Mouse (Mus musculus): Measurements from ENCODE around the gene Gm20388. TPM values are rescaled to one million over a fixed set of nuclear protein-coding genes. Genes with fewer than 3 reads are reported as not detected.

Gm20388 gene
- total RNA-seq, 1 experiment = 27.0 TPM

- no peak overlapping the region for H3K9ac ChIP-seq (ENCODE audit: insufficient read depth, low read depth, low read length, poor library complexity, severe bottlenecking)
- TF ChIP-seq ZC3H11A (IDR thresholded peaks at IDR 0.05; ENCODE audit: borderline replicate concordance, low read depth, low read length) = no peak
- TF ChIP-seq MAFK (IDR thresholded peaks at IDR 0.05; ENCODE audit: insufficient read depth, low read depth, low read length) = no peak
- TF ChIP-seq HCFC1 (IDR thresholded peaks at IDR 0.05; ENCODE audit: borderline replicate concordance, insufficient read depth, low read length) = no peak
- no peak for TF ChIP-seq CHD2 (IDR thresholded peaks at IDR 0.05; ENCODE audit: low read depth, low read length)
- TF ChIP-seq ZNF384 (IDR thresholded peaks at IDR 0.05; ENCODE audit: low read depth, low read length) = no peak
- no peak for DNase-seq (ENCODE audit: low read depth, low spot score)
Observed at GRCm38 (mm10) chr8:124137261-124137660, 4226.6 kb downstream of the Gm20388 start.

GRCm38 (mm10) chr8:124140211-124140790 lies 4229.7 kb downstream of the Gm20388 start:
- Histone ChIP-seq H3K36me3 (ENCODE audit: control insufficient read depth, insufficient read depth, low read length, poor library complexity, severe bottlenecking) (no peaks in the 10 kb centered on the region), H3K9ac (ENCODE audit: insufficient read depth, low read depth, low read length, poor library complexity, severe bottlenecking) (no peak overlapping the region), H3K27ac (ENCODE audit: insufficient read depth, low read depth, low read length, poor library complexity, severe bottlenecking) (no peak overlapping the region), H3K9me3 (ENCODE audit: control insufficient read depth, insufficient read depth, low read depth, low read length) (no peaks in the 10 kb centered on the region), H3K4me3 (ENCODE audit: insufficient read depth in 1 of 2, low read depth in 1 of 2, low read length in 2 of 2, poor library complexity in 1 of 2, severe bottlenecking in 1 of 2) (no peak overlapping the region), H3K4me1 (ENCODE audit: control insufficient read depth in 2 of 2, insufficient read depth in 2 of 2, low read length in 2 of 2, poor library complexity in 1 of 2) (0 out of 4 replicates have a peak, but pooled peaks cover 0 to 2% of the 10 kb centered on the region in 2 experiments)
- in situ Hi-C loops (cut with MboI; ENCODE audit: low sequenced_read_pairs in 2 of 2, unreplicated experiment in 2 of 2) = no loop called here
- no peak for DNase-seq (ENCODE audit: low read depth, low spot score)
- TF ChIP-seq ZNF384 (IDR thresholded peaks at IDR 0.05; ENCODE audit: low read depth, low read length) (no peak), ZC3H11A (IDR thresholded peaks at IDR 0.05; ENCODE audit: borderline replicate concordance, low read depth, low read length) (no peak), HCFC1 (IDR thresholded peaks at IDR 0.05; ENCODE audit: borderline replicate concordance, insufficient read depth, low read length) (no peak), CHD2 (IDR thresholded peaks at IDR 0.05; ENCODE audit: low read depth, low read length) (no peak), MAFK (IDR thresholded peaks at IDR 0.05; ENCODE audit: insufficient read depth, low read depth, low read length) (no peak)

More at GRCm38 (mm10) chr8:124137261-124137660, 4226.6 kb downstream of the Gm20388 start:
- Histone ChIP-seq H3K4me1 (ENCODE audit: control insufficient read depth in 2 of 2, insufficient read depth in 2 of 2, low read length in 2 of 2, poor library complexity in 1 of 2) (no peaks in the 10 kb centered on the region), H3K9me3 (ENCODE audit: control insufficient read depth, insufficient read depth, low read depth, low read length) (no peaks in the 10 kb centered on the region), H3K4me3 (ENCODE audit: insufficient read depth in 1 of 2, low read depth in 1 of 2, low read length in 2 of 2, poor library complexity in 1 of 2, severe bottlenecking in 1 of 2) (no peak overlapping the region), H3K36me3 (ENCODE audit: control insufficient read depth, insufficient read depth, low read length, poor library complexity, severe bottlenecking) (no peaks in the 10 kb centered on the region), H3K27ac (ENCODE audit: insufficient read depth, low read depth, low read length, poor library complexity, severe bottlenecking) (no peak overlapping the region)
- in situ Hi-C loops (cut with MboI; ENCODE audit: low sequenced_read_pairs in 2 of 2, unreplicated experiment in 2 of 2) = no loop called here

GRCm38 (mm10) chr8:124140868-124141431 lies 4230.3 kb downstream of the Gm20388 start:
- no peak overlapping the region for H3K27ac ChIP-seq (ENCODE audit: insufficient read depth, low read depth, low read length, poor library complexity, severe bottlenecking)
- H3K4me3 ChIP-seq (ENCODE audit: insufficient read depth in 1 of 2, low read depth in 1 of 2, low read length in 2 of 2, poor library complexity in 1 of 2, severe bottlenecking in 1 of 2) = no peak overlapping the region
- no peak overlapping the region for H3K9ac ChIP-seq (ENCODE audit: insufficient read depth, low read depth, low read length, poor library complexity, severe bottlenecking)
- 0 out of 4 replicates have a peak, but pooled peaks cover 0 to 2% of the 10 kb centered on the region in 2 experiments for H3K4me1 ChIP-seq (ENCODE audit: control insufficient read depth in 2 of 2, insufficient read depth in 2 of 2, low read length in 2 of 2, poor library complexity in 1 of 2)
- H3K36me3 ChIP-seq (ENCODE audit: control insufficient read depth, insufficient read depth, low read length, poor library complexity, severe bottlenecking) = no peaks in the 10 kb centered on the region
- in situ Hi-C loops (cut with MboI; ENCODE audit: low sequenced_read_pairs in 2 of 2, unreplicated experiment in 2 of 2) = no loop called here
- no peaks in the 10 kb centered on the region for H3K9me3 ChIP-seq (ENCODE audit: control insufficient read depth, insufficient read depth, low read depth, low read length)
- no peak for TF ChIP-seq HCFC1 (IDR thresholded peaks at IDR 0.05; ENCODE audit: borderline replicate concordance, insufficient read depth, low read length)
- TF ChIP-seq CHD2 (IDR thresholded peaks at IDR 0.05; ENCODE audit: low read depth, low read length) = no peak
- no peak for TF ChIP-seq MAFK (IDR thresholded peaks at IDR 0.05; ENCODE audit: insufficient read depth, low read depth, low read length)
- no peak for TF ChIP-seq ZC3H11A (IDR thresholded peaks at IDR 0.05; ENCODE audit: borderline replicate concordance, low read depth, low read length)
- no peak for TF ChIP-seq ZNF384 (IDR thresholded peaks at IDR 0.05; ENCODE audit: low read depth, low read length)
- DNase-seq (ENCODE audit: low read depth, low spot score) = no peak

GRCm38 (mm10) chr8:124141681-124142391 lies 4231.2 kb downstream of the Gm20388 start:
- H3K9me3 ChIP-seq (ENCODE audit: control insufficient read depth, insufficient read depth, low read depth, low read length) = no peaks in the 10 kb centered on the region
- 0 out of 4 replicates have a peak, but pooled peaks cover 0 to 2% of the 10 kb centered on the region in 2 experiments for H3K4me1 ChIP-seq (ENCODE audit: control insufficient read depth in 2 of 2, insufficient read depth in 2 of 2, low read length in 2 of 2, poor library complexity in 1 of 2)
- no peak for DNase-seq (ENCODE audit: low read depth, low spot score)
- TF ChIP-seq CHD2 (IDR thresholded peaks at IDR 0.05; ENCODE audit: low read depth, low read length) = no peak
- TF ChIP-seq ZC3H11A (IDR thresholded peaks at IDR 0.05; ENCODE audit: borderline replicate concordance, low read depth, low read length) = no peak
- TF ChIP-seq MAFK (IDR thresholded peaks at IDR 0.05; ENCODE audit: insufficient read depth, low read depth, low read length) = no peak
- TF ChIP-seq ZNF384 (IDR thresholded peaks at IDR 0.05; ENCODE audit: low read depth, low read length) = no peak
- no peak for TF ChIP-seq HCFC1 (IDR thresholded peaks at IDR 0.05; ENCODE audit: borderline replicate concordance, insufficient read depth, low read length)
- no peak overlapping the region for H3K27ac ChIP-seq (ENCODE audit: insufficient read depth, low read depth, low read length, poor library complexity, severe bottlenecking)
- in situ Hi-C loops (cut with MboI; ENCODE audit: low sequenced_read_pairs in 2 of 2, unreplicated experiment in 2 of 2) = no loop called here
- H3K36me3 ChIP-seq (ENCODE audit: control insufficient read depth, insufficient read depth, low read length, poor library complexity, severe bottlenecking) = no peaks in the 10 kb centered on the region
- H3K4me3 ChIP-seq (ENCODE audit: insufficient read depth in 1 of 2, low read depth in 1 of 2, low read length in 2 of 2, poor library complexity in 1 of 2, severe bottlenecking in 1 of 2) = no peak overlapping the region
- H3K9ac ChIP-seq (ENCODE audit: insufficient read depth, low read depth, low read length, poor library complexity, severe bottlenecking) = no peak overlapping the region
